Mouse (Mus musculus) naive thymus-derived CD4-positive, alpha-beta T cell, adult 2 months (primary cell): ENCODE data around the gene P3h2.

Experiments used
- DNase-seq: peaks from one replicate; pipeline ENCODE4 v3.0.0-alpha.2; 2011; ENCODE audit warnings: low read depth

Gene P3h2

DNA sequence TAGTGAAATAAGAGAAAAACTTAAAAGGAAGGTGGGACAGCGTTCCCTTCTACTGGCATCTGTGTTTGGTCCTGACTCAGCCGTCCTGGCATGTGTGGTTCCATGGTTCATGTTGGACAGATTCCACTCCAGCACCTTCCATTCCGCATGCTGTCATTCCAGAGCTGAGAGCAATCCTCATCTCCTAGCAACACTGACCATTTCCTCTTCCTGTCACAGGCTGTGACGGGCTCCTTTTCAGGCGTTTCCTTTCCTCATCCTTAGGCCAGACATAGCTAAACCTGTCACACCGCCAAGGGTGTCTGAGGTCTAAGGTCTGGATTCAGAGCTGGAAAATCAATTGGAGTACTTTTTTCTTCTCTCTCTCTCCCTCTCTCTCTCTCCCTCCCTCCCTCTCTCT is 40.5 kb downstream of the P3h2 start:
- no peak for DNase-seq

DNA sequence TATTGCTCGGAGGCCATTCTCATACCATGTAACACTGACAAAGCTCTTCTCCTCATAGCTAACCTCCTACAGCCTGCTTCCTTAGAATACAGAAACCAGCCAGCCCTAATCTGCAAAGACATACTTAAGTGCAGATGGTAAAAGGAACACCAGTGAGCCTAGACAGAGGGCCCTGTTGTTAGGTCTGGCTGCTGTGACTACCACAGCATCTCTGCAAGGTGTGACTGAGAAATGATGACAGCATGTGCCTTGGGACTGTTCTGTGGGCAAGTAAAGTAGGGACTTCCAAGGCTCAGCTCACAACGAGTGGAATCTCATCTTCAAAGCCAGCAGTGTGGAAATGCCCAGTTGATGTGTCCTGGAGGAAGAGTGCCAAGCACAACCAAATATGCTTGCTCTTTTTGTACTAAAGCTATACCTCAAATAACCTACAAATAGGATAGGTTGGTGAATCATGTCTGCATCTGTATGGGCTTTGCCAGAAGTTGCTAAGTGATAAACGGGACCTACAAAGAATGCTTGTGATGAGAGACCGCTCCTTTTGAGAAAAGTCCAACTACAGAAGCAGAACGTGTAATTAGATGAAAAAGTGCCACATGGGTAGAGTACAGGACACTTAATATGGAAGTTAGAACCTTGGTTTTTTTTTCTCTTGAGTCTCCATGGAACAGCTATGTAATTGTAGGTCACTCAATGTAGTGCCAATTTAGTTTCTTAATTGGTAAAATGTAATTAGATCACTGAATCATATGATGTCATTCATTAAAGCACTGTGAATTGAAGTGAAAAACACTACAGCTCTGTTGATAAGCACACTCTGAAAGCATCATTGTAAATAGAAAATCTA is 45.1 kb downstream of the P3h2 start:
- DNase-seq = no peak

DNA sequence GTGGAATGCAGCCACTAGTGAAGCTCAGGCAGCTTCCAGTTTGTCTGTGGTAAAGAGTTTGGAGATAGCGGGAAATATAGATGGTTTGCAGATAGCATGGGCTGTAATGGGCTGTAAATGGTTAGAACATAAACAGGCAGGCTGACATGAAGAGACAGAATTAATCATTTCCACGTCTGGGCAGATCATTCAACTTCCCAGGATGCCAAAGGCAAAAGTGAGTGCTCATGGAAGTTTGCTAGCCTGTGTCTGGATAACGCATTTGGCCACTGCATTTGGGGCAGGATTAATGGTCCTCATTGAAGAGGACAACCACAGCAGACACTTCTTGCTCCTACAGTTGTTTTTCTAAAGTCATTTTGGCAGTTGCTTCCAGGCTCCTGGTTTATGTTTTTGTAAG is 52.0 kb downstream of the P3h2 start:
- no peak for DNase-seq

DNA sequence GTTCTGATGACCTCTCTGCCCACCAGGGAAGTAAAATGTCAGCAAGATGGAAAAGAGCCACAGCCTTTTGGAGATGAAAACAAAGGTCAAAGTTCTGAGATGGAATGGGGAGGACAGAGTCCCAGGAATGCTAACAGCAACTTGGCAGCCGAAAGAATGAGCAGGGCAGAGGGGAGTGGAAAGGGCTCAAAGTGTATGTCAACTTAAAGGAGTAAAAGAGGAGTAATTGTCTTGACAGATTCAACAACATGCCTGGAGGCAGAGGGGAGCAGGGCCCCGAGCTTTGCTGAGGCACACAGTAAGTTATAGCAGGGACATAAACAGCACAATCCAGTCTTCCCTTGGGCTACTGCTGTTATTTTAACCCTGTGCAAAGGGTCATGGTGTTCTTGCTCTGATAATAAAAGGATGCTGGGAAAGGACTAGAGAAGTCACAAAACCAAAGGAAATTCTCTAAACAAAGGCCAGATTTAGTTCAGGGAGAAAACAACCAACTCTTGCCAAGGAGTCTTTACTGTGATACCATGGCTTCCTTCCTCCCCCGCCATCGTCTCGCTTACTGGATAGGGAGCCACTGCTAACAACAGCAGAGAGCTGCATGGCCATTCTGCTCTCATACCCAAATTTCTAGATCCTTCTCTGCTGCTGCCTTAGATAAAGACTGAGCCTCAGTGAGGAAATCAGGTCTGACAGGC is 56.0 kb downstream of the P3h2 start:
- no peak for DNase-seq

DNA sequence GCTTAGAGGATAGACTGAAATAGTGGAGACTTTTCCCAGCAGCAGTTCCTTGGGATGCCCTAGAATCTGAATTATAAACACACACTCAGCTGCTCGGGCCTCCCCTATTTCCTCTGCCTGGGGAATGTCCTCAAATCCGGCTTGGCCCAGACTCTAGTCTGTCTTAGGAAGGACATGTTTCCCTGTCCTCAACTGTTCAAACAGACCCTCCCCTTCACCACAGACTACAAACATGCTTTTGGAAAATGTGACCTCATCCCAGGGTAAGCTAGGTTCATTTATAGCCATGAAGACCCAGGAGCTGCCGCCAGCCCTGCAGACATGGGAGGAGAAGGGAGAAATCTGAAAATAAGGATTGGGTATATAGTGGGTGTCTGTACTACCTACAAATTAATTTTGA is 57.7 kb downstream of the P3h2 start:
- DNase-seq = no peak

DNA sequence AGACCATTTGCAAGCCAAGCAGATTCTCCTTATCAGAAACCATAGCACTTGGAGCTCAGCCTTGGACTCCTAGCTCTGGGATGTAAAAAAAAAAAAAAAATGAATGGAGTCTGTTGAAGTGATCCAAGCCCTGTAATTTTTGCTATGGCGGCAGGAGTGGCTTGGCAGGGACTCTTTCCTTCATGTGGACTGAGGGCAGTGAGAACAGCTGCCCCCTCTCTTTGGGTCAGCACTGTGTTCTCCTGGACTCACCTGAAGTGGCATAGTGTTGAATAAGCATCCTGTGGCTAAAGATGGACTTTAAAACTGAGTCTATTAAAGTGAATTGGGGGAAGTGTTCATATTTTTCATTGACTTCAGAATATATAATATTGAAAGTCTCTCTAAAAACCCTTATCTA is 58.2 kb downstream of the P3h2 start:
- DNase-seq = no peak

DNA sequence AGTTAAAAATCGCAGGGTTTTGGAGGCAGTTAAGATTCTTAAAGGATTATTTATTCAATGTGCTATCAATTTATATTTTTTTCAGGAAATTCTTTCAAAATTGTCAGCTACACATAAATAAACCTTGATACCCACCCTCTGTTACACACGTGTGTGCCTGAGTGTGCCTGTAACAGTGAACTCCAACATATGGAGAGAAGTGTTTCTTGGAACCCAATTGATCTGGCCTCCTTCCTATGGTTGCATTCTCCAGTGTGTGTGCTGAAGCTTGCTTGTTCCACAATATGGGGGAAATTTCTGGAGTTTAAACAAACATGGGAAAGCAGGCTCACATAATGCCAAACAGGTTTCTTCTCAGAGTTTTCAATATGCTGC is 63.7 kb downstream of the P3h2 start:
- DNase-seq = no peak

DNA sequence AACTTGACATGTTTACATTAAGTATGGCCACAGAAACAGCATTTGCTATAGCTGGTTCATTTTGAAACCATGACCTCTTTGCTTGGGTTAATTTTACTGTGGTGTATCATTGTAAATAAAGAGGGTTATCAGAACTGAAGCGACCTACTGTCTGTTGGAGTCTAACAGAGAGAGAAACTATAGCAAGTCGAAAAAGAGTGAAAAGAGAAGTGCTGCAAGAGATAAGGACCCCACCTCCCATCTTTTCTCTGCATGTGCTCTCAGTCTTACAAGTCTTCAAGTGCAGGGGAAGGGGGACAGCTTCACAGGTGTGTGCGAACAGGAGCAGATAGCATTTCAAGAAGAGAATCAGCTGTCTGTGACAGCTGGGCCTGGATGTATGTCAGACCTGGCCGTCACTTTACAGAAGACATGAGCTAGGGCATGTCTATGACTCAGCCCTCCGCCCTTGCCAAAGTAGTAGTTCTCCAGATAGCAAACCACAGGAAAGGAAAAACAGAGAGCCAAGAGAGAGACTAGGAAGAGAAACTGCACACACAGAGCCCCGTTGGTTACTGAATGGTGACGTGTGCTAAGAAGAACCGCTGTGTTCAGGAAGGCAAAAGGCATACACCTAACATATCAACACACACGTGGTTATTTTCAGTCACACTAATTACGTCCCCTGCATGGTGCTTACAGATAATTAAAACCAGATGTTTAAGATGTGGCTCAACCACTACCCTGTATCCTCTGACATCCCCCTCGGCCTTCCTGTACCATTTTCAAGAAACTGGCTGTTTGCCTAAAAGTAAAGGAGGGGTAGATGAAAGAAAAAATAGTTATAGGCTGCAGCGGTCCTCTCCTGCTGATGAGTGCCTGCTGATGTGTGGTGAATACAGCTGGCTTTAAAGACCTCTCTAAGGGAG is 64.3 kb downstream of the P3h2 start:
- no peak for DNase-seq

DNA sequence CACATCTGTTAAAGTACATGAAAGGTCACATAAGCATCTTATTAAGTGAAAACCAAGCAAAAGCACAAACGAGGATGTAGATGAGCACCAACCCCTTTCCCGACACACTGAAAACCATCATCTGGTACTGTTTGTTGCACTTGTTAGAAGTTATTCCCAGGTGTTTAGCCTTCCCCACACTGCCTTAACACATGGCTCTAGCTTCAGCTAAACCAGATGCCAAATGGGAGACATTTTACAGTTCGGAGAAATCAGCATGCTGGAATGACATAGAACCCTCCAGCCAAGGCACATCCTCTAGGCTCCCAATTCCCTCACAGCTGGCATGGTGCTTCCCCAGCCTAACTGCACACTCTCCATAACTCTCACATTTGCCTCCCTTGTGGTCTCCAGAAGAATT is 66.3 kb downstream of the P3h2 start:
- no peak for DNase-seq

DNA sequence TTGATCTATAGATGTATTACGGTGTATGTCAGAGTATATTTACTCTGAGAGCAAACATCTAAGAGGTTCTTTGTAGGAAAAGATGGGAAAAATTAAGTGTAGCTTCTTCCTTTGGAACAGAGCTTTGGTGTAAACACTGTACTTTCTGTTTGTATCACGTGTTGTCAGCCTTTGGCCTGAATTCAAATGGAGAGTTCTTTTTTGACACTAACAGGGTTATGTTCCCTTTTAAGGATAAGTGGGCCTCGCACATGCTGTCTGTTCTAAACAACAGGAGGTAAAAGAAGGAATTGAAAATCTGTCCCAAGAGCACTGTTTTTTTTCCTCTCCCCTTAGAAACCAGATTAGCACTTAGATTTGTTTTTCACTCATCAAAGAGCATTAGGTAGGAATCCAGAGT is 70.1 kb downstream of the P3h2 start:
- DNase-seq = no peak

DNA sequence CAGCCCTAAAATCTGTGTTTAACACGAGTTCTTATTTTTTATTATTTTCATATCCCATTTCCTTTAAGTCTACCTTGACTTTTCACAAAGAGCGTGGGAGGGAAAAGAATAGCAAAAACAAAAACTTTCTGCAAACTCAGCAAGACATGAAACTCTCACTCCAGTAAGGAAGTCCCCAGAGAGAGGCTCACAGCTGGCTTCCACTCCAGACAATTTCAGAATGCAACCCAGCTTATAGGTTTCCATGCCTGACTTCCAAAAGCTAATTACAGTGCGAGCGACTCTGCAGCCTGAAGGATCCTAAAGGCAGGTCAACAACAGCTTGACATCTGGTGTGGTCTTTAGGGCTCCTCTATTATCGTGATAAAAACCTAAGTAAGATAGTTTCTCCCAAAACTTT is 70.5 kb downstream of the P3h2 start:
- DNase-seq = no peak

DNA sequence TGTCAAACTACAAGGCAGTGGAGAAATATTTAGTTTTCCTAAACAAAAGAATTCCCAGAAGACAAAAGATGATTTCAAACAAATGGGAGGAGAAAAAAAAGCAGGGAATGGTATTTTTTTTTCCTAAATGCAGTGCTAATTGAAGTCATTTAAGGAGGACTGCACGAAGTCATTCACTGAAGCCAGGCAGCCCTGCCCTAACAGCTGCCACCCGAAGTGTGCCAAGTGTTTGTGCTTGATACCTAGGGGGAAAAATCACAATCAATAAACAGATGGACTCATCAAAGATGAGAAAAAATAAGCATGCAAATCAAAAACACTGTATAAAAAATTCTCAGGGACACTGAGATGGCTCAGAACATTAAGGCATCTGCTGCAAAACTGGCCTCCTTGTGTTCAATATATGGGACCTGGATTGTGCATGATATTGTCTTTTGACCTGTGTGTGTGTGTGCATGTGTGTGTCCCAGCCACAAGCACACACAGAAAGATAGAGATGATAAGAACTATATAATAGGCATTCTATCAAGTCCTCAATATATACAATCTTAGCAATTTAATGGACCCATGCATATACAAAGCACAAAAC is 76.1 kb downstream of the P3h2 start:
- no peak for DNase-seq

DNA sequence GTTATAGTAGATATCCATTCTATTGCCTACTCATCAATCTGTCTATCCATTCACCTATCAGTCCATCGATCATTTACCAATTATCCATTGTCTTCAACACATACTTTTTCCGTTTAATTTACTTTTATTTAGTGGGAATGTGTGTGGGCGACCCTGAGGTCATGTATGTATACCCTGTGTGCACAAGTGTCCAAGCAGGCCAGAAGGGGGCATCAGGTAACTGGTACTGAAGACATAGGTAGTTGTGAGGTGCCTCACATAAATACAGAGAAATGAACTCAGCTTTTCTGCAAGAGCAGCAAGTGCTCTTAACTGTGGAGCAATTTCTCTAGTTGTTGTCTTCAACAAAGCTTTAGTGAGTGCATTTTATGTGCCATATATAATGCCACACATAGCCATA is 79.2 kb downstream of the P3h2 start:
- no peak for DNase-seq

DNA sequence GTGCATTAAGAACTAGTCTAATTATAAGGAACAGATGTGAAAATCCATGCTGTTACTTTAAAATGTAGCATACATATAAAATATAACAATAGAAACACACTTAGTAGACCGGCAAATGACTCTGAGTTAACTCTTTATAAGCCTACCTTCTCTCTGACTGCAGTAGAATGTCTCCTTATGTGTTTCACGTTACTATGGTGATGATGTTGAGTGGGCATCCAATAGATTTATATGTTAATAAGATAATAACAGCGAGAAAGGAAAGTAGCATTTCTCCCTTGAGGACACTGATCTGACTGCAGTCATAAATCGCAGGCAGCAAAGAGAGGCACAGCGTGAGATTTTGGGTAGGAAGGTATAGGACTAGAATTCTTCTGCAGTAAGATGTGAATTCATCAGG is 81.0 kb downstream of the P3h2 start:
- no peak for DNase-seq

DNA sequence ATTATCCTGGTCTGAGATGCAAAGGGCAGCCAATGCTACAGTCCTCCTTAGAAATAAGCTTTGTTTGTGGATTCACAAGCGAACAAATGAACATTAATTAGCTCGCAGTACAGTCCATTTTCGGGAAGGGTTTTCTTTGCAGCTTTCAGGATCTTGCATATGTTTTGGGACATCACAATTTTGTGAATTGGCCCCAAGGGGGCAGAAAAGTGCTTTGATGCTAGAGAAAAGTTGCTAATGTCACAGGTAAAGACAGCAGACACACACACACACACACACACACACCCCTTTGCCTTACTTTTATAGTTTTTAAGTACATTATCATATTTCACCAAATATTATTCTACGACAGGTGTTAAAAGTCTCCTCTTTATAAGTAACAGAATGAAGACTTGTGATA is 82.2 kb downstream of the P3h2 start:
- DNase-seq = no peak

DNA sequence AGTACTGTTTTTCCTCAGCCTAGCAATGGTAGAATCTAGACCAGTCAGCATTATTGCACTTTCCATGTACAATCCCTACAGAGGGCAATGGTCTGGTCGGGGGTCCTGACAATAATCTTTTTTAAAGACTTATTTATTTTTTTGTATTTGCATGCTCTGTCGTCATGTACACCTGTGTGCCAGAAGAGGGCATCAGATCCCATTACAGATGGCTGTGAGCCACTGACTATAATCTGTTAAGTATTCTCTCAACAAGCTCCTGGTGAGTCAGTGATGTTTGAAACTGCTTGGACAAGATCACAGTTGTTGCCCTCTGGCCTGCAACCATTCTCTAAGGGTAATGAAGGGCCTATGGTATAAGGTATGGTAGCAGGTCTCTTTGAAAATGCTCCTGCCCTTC is 83.8 kb downstream of the P3h2 start:
- no peak for DNase-seq

DNA sequence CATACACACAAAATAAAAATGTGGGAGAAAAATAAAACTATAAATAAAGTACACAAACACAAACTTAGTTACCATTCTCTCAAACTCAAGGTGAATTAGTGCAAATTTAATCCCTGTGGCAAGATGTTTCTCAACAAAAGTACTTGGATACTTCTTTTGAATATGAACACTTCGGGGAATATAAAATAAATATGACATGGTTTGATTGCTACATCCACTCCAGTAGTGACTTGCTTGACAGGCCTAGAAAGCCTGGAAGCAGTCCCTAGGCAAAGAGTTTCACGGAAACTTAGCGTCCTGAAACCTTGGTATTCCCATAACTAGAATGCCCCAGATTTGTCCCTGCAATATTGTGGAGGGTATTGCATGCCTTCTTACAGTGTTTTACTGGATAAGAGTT is 99.8 kb downstream of the P3h2 start:
- no peak for DNase-seq

DNA sequence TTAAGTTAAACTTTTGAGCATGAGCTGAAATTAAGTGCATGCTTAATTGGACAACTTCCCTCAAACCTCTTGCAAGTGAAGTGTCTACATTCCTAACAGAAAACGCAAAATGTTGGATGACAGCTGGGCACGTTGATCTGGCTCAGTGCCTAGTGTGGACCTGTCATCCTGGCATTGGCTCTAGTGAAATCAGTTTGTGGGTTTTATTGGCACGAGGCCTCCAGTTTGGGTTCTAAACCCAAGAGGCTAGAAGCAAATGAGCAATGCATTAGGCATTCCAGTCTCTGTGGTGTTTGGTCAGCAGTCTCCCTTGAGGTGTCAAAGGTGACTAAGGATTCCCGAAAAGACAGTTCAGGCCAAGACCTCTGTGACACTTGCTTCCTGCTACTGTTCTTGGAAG is 102.3 kb downstream of the P3h2 start:
- DNase-seq = no peak

DNA sequence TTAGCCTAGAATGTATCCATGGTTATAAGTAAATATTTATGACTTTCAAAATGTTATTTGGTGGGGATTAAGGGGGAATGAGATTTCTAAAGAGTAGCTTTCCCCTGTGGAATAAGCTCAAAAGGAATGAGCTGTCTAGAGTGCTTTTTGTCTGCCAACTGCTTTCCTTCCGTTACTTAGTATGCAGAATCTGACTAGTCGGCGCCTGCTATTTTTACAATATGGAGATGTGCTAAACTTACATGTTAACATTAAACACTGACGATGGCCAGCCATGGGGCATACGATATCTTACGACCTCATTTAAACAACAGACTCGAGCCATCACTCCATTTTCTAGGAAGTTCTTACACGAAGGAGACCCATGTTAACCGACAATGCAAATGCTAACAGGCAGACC is 102.7 kb downstream of the P3h2 start:
- no peak for DNase-seq

DNA sequence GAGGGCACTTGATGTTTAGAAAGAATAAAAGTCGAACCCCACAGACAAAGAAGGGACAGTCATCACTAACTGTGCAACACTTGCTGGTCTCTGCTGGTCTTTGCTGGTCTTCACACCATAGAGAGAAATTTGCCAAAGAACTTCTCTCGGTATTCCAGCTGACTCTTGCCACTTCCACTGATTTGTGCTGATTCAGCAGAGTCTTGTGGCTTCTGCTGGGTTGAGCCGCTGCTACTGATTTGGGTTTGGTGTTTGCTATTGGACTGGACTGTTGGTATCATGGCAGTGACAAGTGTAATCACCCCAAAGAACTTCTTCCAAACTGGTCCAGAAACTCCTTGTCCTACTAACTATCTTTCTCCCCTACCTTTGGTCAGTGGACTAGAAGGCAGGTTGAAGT is 111.0 kb downstream of the P3h2 start:
- no peak for DNase-seq

DNA sequence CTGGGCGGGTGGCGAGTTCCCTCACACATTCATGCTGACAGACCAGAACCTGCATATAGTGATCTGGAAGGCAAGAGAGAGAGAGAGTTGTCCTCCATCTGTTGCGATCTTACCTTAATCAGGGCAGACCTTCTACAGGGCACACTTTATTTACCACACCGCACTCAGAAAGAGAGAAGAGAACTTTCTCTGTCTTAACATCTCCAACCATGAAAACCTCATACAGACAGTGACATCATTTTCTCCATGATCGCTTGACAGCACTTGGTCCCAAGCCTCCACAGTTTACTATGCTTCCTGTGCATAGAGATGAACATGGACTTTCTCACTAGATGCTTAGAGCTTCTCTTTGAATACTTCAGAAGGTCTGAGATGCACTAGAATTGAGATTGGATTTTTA is 118.4 kb downstream of the P3h2 start:
- DNase-seq = no peak

DNA sequence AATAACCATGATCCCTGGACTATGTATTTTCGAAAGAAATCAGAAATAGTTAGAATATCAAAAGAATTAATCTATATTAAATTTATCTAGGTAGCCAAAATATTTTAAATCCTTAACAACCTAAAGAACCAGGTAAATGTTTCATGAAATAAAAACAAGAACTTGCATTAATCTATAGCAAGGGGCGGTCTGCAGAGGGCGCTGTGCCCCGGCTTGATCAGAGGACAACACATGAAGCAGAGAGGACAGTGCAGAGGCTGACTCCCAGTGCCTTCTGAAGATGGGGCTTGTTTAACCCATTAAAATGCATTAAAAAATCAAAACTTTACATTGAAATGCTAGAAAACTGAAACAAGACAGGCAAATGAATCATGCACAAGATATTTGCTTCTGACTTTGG is 121.9 kb downstream of the P3h2 start:
- DNase-seq = no peak

DNA sequence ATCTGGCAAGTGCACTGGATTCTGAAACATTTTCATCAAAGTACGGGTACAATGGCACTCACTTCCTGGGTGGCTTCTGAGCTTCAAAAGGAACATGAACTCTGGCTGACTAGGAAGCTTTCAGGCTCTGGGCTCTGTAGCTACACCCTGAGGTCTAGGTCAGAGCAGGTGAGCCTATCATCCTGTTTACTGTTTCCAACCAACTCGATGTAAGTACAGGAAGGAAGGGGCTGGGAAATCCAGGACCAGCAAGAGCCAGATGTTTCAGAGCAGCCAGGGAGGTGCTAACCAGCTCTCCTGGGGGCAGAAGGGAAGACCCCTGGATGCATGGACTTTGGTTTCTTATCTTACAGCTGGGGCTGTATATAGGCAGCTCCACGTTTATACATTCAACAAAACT is 126.5 kb downstream of the P3h2 start:
- DNase-seq = no peak
